Mouse (Mus musculus): ENCODE data around the gene Dmd.
A peak's percentile ranks its signal among the peaks of the same experiment; 100 is the strongest.

The Dmd gene

DNA sequence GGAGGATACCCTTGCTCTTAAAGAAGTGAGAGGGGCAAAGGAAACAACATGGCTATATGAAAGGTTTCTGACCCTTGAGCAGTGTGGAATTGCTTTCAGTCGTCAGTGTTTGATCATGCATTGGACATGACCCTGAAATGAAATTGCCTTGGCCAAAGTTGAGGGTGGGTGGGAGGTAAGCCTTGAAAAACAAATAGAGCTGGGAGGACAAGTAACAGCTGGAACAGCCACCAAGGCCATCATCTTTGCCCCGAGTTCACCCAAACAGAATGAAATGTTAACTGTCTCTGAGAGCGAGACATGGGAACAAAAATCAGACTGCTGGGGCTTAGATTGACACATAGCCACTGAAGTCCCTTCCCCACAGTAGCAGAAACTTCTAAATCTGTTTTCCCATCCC lies 2100.9 kb downstream of the Dmd start:
- no peak for DNase-seq (ENCODE audit: low read depth)

- no peak for DNase-seq (ENCODE audit: low read depth)
These were observed 2124.9 kb downstream of the Dmd start for GRCm38 (mm10) chrX:85073602-85074001.

DNA sequence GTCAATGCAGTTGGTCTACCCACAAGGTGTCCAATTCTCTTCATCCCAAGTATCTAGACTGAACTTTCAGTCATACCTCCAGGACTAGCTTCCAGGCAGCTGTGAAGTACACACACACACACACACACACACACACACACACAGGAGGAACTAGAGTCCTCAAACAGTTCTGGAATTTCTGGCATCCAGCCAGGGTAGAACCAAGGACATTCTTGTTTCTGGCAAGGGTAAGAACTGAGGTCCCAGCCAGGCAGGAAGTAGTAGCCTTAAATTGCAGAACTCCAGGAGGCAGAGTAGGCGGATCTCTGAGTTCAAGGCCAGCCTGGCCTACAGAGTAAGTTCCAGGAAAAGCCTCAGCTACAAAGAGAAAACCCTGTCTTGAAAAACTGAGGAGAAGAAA lies 2128.2 kb downstream of the Dmd start:
- DNase-seq (ENCODE audit: low read depth), result no peak

GRCm38 (mm10) chrX:85077605-85078004 lies 2128.9 kb downstream of the Dmd start:
- no peak for DNase-seq (ENCODE audit: low read depth)

- DNase-seq (ENCODE audit: low read depth), result no peak
These were observed 2130.5 kb downstream of the Dmd start for GRCm38 (mm10) chrX:85079174-85079573.

DNA sequence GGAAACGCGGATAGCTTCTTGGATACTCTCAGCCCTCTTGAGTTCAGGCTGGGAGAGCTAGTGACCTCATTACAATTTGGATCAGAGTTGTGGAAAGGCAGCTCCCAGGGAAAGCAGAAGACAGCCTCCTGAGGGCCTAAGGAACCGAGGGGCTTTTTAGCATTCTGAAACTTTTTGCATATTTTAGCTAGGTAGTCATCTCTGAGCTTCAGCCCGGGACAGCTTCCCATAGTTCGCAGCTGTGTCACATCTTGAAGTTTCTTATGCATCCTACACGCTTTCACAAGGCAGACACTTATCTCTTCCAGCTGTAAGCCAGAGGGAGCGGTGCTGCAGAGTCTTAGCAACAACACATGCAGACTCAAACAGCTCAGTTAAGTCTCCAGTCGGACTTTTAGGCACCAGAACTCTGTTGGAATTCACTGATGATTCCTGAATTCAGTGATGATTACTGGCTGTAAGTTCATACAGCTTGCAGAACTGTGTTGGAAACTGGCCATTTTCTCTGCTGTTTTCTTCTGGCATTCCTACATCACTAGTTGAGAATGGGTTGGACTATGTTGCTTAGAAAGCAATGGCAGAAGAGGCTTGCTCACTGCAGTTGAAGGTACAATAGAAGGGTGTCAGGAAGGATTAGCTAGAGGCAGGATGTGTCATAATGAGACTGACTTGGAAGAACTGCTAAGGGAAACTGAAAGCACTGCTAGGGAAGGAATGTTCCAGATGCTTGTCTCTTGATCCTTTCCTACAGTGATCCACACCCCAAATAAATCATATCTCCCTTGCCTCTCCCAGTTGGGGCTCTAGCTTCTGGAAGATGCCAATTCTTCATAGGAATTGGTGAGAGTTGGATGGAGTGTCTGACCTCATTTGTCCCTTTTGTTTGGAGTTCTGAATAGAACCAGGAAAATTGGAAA lies 2135.8 kb downstream of the Dmd start:
- DNase-seq (ENCODE audit: low read depth), result no peak

- DNase-seq (ENCODE audit: low read depth), result no peak
These were observed 2140.8 kb downstream of the Dmd start for GRCm38 (mm10) chrX:85089506-85089905.

DNA sequence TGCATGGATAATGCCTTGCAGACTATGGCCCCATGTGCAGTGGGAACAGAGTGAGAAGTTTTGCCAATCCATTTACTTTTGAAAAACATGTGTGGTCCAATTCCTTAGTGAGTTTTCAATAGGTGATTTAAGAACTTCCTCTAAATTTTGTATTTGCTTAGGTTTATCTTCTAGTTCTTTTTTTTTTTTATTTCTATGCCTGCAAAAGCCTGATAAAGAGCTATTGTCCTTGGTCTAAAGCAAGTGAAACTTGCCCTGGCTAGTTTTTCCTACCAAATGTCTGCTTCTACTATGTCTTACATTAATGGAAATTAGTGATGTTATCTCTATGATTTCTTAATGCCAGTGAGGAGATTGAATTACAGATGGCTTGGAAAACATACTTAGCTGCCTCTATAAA lies 2144.7 kb downstream of the Dmd start:
- no peak for DNase-seq (ENCODE audit: low read depth)

DNA sequence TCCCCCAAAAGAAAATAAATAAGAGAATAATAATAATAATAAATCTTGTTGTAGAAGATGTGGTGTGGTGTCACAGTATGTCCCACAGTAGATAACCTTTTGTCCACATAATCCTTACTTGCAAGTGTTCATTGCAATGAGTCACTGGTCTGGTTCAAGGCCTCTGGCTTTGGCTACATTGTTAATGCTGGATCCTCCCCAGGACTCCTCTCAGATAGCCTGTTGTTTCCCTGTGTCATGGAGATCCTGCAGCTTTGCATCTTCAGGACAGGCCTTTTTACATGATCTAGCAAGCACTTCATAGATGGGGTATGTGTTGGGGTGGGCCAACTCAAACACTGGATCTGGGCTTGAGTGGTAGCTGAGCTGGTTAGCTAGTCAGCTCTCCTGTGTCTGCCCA lies 2150.0 kb downstream of the Dmd start:
- no peak for DNase-seq (ENCODE audit: low read depth)

DNA sequence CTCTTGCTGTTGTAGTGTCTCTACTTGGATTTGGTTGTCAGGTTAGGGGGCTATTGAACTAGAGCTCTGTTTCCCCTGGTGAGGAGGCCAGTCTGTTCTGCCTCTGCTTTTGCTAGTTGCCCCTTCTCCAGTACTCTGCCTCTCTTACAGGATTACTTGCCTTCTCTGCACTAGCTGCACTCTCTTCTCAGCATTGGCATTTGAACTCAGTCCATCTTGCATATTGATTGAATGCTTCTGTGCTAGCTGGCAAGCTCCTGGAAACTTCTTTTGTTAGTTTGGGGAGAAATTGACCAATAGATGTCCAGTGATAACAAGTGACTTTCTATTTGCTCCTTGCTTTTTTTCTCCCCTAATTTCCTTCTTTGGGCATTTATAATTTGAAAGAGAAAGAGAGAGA lies 2163.7 kb downstream of the Dmd start:
- no peak for DNase-seq (ENCODE audit: low read depth)

GRCm38 (mm10) chrX:85132706-85133105 lies 2184.0 kb downstream of the Dmd start:
- DNase-seq (ENCODE audit: low read depth), result no peak

GRCm38 (mm10) chrX:85137293-85137692 lies 2188.6 kb downstream of the Dmd start:
- no peak for DNase-seq (ENCODE audit: low read depth)

DNA sequence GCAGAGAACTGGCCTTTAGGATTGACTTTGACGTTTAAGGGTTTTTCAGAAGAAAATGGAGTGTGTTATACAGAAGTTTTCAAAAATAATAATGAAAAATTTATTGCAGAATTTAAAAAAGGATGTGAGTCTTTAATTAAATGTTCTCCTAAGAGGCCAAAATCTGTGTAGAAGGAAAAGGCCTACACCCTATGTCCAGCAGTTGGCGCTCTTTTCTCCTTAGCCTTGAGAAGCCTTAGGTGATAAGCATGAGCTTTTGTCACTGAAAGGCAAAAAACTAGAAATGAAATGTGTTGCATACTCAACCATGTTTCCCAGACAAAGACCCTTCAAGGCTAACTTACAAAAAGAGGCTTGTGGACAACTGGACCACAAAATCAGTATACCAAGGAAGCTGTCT lies 2222.6 kb downstream of the Dmd start:
- no peak for DNase-seq (ENCODE audit: low read depth)

GRCm38 (mm10) chrX:85187565-85187964 lies 2238.9 kb downstream of the Dmd start:
- peak; percentile 1 for DNase-seq (ENCODE audit: low read depth)

GRCm38 (mm10) chrX:85193856-85194255 lies 2245.2 kb downstream of the Dmd start:
- no peak for DNase-seq (ENCODE audit: low read depth)

- DNase-seq (ENCODE audit: low read depth), result no peak
These were observed 2249.0 kb downstream of the Dmd start for GRCm38 (mm10) chrX:85197688-85198087.

DNA sequence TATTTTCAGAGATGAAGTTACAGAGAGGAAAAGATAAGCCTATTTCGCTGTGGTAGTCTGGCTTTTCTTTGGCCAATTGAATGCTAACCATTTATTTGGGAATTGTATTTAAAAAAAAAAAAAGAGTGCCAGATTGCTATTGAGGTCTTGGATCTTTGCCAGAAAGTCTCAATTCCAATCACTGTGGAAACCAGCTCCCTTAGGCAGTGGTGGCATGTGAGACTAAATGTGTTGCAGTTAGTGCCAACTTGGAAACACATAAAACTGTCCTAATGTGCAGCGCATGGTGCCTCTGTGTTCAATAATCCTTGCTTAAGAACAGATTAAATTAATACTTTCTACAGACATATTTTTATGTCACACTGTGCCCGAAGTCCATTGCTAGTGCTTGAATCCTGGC lies 2250.7 kb downstream of the Dmd start:
- no peak for DNase-seq (ENCODE audit: low read depth)

- DNase-seq (ENCODE audit: low read depth), result no peak
These were observed 2258.3 kb downstream of the Dmd start for GRCm38 (mm10) chrX:85207001-85207400.

GRCm38 (mm10) chrX:85226883-85227282 lies 2278.2 kb downstream of the Dmd start:
- DNase-seq (ENCODE audit: low read depth), result no peak

- DNase-seq (ENCODE audit: low read depth), result no peak
These were observed 2300.7 kb downstream of the Dmd start, which contains the start of gene Fthl17a for GRCm38 (mm10) chrX:85249379-85249778. Gene Fthl17a, plus strand, starts transcription at chrX:85249679.

All from NIH3T3 (cell line).